Mouse (Mus musculus): ENCODE results near the gene Ephb3. TPM values are rescaled to one million over a fixed set of nuclear protein-coding genes. Genes with fewer than 3 reads are reported as not detected.

Ephb3 gene
- total RNA-seq, 2 experiments from 2014 or later = 5.7 to 7.5 TPM

- intact Hi-C loops (cut with DNase I) = no loop called here
- DNase-seq = no peak
Measured at GRCm38 (mm10) chr16:21202731-21203130, 1.8 kb upstream of the Ephb3 start.

DNA sequence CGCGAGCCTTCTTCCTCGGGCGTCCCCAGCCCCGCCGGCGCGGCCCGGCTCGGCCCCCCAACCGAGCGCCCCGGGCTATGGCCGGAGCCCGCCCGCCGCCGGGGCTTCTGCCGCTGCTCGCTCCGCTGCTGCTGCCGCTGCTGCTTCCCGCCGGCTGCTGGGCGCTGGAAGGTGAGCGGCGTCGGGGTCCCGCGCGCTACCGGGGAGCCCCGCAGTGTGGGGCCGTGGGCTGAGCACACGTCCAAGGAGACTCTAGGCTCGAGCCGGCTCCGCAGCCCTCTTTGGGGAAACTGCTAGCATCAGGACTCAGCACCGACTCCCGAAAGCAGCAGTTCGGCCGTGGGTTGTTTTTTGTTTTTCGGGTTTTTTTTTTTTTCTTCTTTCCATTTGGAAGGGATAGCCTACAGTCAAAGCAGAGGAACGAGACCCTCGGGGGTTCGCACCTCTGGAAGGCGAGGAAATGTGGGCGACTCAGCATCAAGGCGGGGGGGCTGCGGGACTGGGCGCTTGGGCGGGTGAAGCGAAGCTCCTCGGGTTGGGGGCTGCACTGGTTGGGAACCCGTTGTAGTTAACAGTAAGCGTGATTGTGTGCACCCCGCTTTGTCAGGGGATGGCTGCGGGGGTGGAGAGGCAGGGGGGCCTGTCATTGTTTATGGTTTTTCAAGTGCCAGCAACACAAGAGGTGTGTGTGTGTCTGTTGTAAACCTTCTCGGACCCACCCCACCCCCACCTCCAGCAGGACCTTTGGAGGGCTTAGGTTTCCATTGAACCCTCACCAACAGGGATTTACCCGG lies 735 bp downstream of the Ephb3 start:
- intact Hi-C loops (cut with DNase I) = loop anchor here (5.0 kb wide), 1 partner anchor 87 kb away; no protein-coding TSS in a partner anchor
- DNase-seq = no peak

GRCm38 (mm10) chr16:21208001-21208565 lies 3.5 kb downstream of the Ephb3 start:
- no peak for DNase-seq
- intact Hi-C loops (cut with DNase I) = loop anchor here (5.0 kb wide), 1 partner anchor 84 kb away; no protein-coding TSS in a partner anchor

- intact Hi-C loops (cut with DNase I) = loop anchor here (5.0 kb wide), 1 partner anchor 83 kb away; no protein-coding TSS in a partner anchor
- no peak for DNase-seq
Measured at GRCm38 (mm10) chr16:21209290-21209689, 4.7 kb downstream of the Ephb3 start.

GRCm38 (mm10) chr16:21210204-21210603 lies 5.6 kb downstream of the Ephb3 start:
- no peak for DNase-seq
- intact Hi-C loops (cut with DNase I) = loop anchor here (2.0 kb wide), 1 partner anchor 35 kb away; no protein-coding TSS in a partner anchor

DNA sequence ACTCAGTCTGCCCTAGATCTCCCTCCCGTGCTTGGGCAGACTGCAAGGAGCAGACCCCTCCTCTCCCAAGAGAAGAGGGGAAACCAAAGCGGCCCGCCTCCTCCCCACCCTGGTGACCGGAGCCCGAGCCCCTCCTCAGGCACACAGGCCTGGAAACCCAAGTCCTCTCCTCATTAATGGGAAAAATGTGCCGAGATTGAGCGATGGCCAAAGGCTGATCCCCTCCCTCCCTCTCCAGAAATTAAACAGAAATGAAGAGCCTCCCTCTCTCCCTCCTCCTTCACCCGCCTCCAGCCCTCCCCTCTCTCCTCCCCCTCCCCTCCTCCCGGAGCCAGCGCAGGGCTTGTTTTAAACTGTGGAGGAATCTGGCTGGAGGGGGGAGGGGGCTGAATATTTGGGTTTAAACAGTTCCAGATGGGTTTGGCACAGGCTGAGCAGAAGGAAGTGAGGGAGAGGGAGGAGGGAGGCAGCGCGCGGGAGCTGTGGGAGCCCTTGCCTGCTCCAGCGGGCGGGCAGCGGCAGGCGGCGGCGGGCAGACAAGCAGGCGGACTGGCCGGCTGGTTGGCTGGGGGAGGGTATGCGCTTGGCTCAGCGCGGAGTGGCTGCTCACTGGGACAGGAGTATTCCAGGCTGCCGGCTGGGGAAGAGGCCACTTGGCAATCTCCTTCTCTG lies 6.2 kb downstream of the Ephb3 start:
- intact Hi-C loops (cut with DNase I) = loop anchor here (2.0 kb wide), 1 partner anchor 34 kb away; no protein-coding TSS in a partner anchor

GRCm38 (mm10) chr16:21211501-21211900 lies 6.9 kb downstream of the Ephb3 start:
- intact Hi-C loops (cut with DNase I) = loop anchor here (2.0 kb wide), 1 partner anchor 33 kb away; no protein-coding TSS in a partner anchor
- DNase-seq = no peak

More for the DNA sequence above, 6.2 kb downstream of the Ephb3 start:
- peak; percentile 68 to 80 for DNase-seq

DNA sequence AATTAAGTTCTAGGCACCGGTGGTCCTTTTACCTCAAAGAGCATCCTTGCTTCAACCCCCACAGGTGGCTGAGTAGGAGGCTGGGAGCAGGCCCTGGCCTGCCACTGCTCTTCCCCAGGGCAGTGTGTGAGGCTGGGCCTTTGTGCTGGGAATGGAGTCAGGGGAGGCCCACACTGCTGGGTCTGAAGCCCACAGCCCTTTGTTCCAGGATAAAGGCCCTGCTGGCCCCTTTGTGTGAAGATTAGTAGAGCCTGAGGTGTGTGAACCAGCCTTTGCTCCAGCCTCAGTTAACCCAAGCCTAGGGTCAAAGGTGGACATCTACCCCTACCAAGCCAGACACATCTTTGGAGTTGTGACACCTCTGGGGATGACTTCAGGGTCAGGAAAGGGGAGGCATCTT lies 7.8 kb downstream of the Ephb3 start:
- DNase-seq = no peak
- intact Hi-C loops (cut with DNase I) = no loop called here

GRCm38 (mm10) chr16:21213939-21214338 lies 9.4 kb downstream of the Ephb3 start:
- DNase-seq = no peak
- intact Hi-C loops (cut with DNase I) = no loop called here

DNA sequence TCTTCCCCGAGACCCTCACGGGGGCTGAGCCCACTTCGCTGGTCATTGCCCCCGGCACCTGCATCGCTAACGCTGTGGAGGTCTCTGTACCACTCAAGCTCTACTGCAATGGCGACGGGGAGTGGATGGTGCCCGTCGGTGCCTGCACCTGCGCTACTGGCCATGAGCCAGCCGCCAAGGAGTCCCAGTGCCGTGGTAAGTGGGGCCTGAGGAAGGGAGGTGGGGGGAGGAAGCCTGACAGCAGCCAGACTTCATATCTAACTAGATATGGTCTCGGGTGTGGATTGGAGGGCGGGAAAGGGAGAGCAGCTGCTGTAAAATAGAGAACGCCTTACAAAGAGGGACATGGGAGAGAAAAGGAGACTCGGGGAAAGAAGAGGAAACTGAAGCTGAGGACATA lies 10.2 kb downstream of the Ephb3 start:
- DNase-seq = no peak
- intact Hi-C loops (cut with DNase I) = no loop called here

DNA sequence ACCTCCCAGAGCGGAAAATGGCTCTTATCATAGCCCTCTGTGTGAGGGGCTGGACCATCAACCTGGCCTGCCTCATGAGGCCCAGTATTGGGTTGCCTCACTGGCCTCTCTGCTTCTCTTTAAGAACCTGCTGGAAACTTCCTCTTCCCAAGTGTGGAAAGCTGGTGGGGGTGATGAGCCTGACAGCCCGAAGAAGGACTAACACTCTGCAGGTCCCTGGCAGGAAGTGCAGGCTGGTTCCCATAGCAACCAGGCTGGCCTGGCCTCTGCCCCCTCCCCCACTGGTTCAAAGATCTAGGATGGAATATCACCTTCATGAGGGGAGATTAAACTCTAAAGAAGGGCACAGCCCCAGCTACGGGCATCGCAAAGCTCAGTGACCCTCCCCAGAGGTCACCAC lies 11.5 kb downstream of the Ephb3 start:
- DNase-seq = no peak
- intact Hi-C loops (cut with DNase I) = no loop called here

- intact Hi-C loops (cut with DNase I) = no loop called here
- no peak for DNase-seq
Measured at GRCm38 (mm10) chr16:21217233-21217632, 12.7 kb downstream of the Ephb3 start.

DNA sequence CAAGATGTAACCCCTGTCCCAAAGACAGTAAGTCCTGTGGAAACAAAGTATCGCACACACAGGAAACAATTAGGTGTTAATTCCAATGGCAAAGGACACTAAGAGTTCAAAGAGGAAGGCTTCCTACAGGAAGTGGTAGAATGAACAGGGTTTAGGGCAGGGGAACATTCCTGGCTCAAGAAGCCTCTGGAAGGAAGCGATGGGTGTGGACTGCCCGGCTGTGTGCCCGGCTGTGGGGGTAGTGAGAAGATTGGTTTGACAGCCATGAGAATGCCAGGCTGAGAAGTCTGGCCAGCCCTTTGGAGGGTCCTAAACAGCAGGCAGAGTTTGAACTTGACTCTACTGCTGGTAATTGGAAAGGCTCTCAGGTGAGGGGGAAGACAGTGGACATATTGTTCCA lies 15.1 kb downstream of the Ephb3 start:
- DNase-seq = no peak
- intact Hi-C loops (cut with DNase I) = no loop called here

DNA sequence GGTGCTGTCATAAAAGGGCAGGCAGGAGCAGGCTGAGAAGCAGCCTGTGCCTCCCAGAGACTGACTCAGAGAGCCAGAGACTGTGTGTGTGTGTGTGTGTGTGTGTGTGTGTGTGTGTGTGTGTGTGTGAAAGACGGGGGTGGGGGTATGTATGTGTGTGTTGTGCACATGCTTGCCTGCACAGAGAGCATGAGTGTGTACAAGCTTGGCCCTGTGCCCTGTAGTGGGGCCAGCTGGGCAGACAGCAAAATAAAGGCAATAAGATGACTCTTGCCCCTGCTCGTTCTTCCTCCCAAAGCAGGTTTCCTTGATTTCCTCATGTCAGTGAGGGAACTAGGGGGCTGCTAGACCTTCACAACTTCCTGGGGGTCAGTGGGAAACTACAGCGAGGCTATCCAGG lies 18.5 kb downstream of the Ephb3 start:
- intact Hi-C loops (cut with DNase I) = no loop called here

DNA sequence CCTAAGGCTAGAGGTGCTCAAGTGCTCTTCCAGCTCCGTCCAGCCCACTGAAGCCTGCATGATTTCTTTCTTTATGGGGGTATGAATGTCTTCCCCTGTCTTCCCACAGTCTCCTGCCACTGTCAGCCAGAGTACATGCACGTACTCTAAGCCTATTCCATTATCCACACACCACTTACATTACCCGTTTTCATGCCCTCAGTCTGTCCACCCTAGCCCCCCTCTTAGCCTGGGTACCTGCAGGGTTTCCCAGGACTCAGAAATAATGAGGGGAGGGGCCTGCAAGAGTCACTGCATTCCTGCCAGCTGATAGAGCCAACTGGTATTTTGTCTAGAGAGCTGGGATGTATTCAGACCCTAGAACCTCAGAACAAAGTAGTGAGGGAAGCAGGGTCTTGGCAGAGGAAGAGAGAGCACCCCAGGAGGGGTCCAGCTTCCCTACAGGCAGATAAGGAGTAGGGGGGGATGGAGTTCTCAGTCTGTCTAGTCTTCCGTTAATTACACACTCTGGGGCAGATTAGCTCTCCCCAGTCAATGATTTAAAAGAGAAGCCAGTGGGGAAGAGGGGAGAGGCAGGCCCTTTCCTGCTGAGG lies 20.2 kb downstream of the Ephb3 start:
- intact Hi-C loops (cut with DNase I) = no loop called here

More for the DNA sequence above, 18.5 kb downstream of the Ephb3 start:
- no peak for DNase-seq

DNA sequence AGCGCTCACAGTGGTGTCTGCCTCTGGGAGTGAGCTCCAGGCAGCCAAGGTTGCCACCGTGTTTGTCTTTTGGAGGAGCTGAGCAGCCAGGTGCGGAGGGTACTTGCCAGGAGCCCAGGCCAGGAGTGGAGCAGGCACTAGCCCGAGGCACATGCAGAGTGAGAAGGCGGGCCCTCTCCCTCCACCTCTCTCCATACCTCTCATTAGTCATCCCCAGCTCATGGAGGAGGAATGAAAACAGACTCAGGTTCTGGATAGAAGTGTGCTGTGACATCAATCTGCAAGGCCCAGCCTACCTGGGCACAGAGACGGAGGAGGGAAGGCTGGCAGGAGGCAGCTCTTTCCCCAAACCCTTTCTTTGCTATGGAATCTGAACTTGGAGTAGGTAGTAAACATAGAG lies 22.1 kb downstream of the Ephb3 start:
- no peak for DNase-seq
- intact Hi-C loops (cut with DNase I) = no loop called here

More for the DNA sequence above, 20.2 kb downstream of the Ephb3 start:
- no peak for DNase-seq

DNA sequence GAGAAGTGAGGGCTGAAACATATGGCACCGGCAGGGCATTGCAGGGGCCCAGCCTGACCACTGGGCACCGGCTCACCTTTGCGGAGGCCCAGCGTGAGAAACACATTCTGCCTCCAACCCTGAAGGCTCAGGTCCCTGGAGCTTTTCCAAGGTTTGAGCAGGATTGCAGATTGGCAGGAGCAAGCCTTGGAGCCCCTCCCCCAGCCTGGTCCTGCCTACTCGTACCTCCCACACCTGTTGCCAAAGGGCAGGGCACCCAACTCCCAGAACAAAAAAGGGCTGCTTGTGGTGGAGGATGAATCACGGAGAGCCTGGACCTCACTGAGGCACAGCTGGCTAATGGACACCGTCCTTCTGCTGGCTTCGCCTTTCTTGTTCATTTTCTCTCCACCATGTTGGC lies 30.6 kb downstream of the Ephb3 start:
- intact Hi-C loops (cut with DNase I) = no loop called here
- DNase-seq = no peak

- DNase-seq = no peak
Measured at GRCm38 (mm10) chr16:21238722-21239121, 34.2 kb downstream of the Ephb3 start.

GRCm38 (mm10) chr16:21240547-21240946 lies 36.0 kb downstream of the Ephb3 start:
- no peak for DNase-seq
- intact Hi-C loops (cut with DNase I) = no loop called here

More at GRCm38 (mm10) chr16:21238722-21239121, 34.2 kb downstream of the Ephb3 start:
- intact Hi-C loops (cut with DNase I) = no loop called here

GRCm38 (mm10) chr16:21241030-21241429 lies 36.5 kb downstream of the Ephb3 start:
- DNase-seq = no peak
- intact Hi-C loops (cut with DNase I) = no loop called here

DNA sequence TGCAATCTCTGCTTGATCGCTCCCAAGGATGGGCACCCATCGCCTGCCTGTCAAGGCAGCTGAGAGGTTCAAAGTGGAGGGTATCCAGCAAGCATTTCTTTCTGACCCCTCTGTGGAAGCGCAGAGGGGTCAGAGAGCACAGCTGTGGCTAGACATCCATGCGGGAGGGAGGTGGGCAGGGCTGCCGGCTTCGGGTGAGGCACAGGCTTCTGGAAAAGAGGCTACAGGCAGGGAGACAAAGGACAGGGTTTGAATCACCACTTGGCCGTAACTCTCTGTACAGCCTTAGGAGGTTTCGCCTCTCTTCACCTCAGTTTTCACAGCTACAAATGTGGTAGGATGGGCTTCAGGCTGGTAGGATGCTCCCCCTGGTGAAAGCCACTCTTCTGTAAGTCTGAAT lies 38.4 kb downstream of the Ephb3 start:
- intact Hi-C loops (cut with DNase I) = no loop called here

More for the DNA sequence above, 38.4 kb downstream of the Ephb3 start:
- DNase-seq = no peak
